Mouse (Mus musculus) kidney, postnatal 0 days (tissue): Measurements from ENCODE around the gene Gm20388. TPM values are rescaled to one million over a fixed set of nuclear protein-coding genes. Genes with fewer than 3 reads are reported as not detected.

Source experiments
- ATAC-seq: fragments of 200-750 bp; cut with Nextera tagmentation; replicated peaks from 2 replicates; pipeline ENCODE4 v1.8.0; 2017; ENCODE audit warnings: low read depth, moderate number of reproducible peaks, moderate TSS enrichment, moderate library complexity; ENCODE audit not compliant: low FRiP score
- DNase-seq: peaks from one replicate; pipeline ENCODE4 v3.0.0-alpha.2; 2016; ENCODE audit warnings: low spot score
- H3K27ac ChIP-seq: fragments of 300-500 bp; sonication (generic); 2 replicates; pipeline ENCODE4 v1.5.1; 2014; ENCODE audit warnings: mild to moderate bottlenecking
- H3K27me3 ChIP-seq: fragments of 300-500 bp; sonication (generic); 2 replicates; pipeline ENCODE4 v1.6.1; 2014; ENCODE audit warnings: low read length, mixed read lengths; ENCODE audit not compliant: insufficient read depth
- H3K36me3 ChIP-seq: fragments of 300-500 bp; sonication (generic); 2 replicates; pipeline ENCODE4 v1.6.1; 2014; ENCODE audit warnings: low read length, mixed read lengths; ENCODE audit not compliant: insufficient read depth
- H3K4me1 ChIP-seq: fragments of 300-500 bp; sonication (generic); replicated peaks from 2 replicates; pipeline ENCODE4 v1.6.1; 2014; ENCODE audit warnings: antibody characterized with exemption, low read length, mixed read lengths; ENCODE audit not compliant: insufficient read depth
- H3K4me2 ChIP-seq: fragments of 300-500 bp; sonication (generic); 2 replicates; pipeline ENCODE4 v1.6.1; 2014; ENCODE audit warnings: mild to moderate bottlenecking, low read length, moderate library complexity, mixed read lengths
- H3K4me3 ChIP-seq: fragments of 300-500 bp; sonication (generic); replicated peaks from 2 replicates; pipeline ENCODE4 v1.5.1; 2014; ENCODE audit warnings: low read depth, low read length
- H3K9ac ChIP-seq: fragments of 300-500 bp; sonication (generic); 2 replicates; pipeline ENCODE4 v1.6.1; 2014; ENCODE audit warnings: low read depth, low read length
- H3K9me3 ChIP-seq: fragments of 300-500 bp; sonication (generic); replicated peaks from 2 replicates; pipeline ENCODE4 v1.6.1; 2016; ENCODE audit warnings: low read length, inconsistent platforms, mixed read lengths
- CTCF ChIP-seq: IDR thresholded peaks from 2 replicates; pipeline ENCODE4 v1.5.1; 2016; ENCODE audit warnings: antibody characterized with exemption, low read depth, mild to moderate bottlenecking, moderate library complexity
- WGBS: fragments of 180-500 bp; shearing (Covaris S2); extraction: QIAGEN DNeasy Blood & Tissue Kit; methylation state at CpG from one replicate; pipeline ENCODE4 v1.1.7; 2014; 5-methylcytosine and 5-hydroxymethylcytosine counted together
- polyA plus RNA-seq: library from polyadenylated mRNA; unstranded; fragments of >200 nt; fragmentation: Nextera tagmentation; extraction: Ambion mirVana; gene quantifications from 2 replicates; pipeline ENCODE4 v1.2.1, GENCODE M21; 2015

The Gm20388 gene
- polyA plus RNA-seq, 1 experiment from 2014 or later, result not detected

DNA sequence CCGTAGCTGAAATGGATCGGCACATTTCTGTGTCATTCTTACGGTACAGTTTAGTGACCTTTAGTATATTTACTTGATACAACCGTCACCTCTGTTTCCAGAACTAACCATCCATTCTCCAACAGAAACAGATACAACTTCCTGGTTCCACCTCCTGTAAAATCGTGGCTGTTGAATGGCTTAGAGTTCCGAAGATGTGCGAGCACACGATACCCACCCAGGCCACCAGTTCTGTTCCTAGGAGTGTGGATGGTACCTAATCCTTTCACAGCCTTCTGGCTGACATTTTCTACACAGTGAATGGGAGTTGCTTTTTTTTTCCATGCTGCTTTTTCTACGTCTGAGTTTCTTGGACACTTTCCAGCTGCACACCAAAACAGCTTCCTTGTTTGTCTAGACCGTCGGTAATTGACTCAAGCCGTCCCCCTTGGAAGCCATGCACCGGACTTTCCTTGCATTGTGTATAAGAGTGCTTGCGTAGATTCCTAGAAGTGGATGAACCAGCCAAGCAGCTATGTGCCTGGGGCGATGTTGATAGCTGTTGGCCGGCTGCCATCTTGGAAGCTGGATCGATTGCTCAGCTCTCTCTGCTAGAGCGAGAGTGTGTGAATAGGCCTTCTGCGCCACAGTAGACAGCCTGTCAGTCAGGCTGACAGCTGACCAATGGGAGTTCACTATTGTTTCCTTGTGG lies 2533.6 kb downstream of the Gm20388 start:
- no peak for TF ChIP-seq CTCF

DNA sequence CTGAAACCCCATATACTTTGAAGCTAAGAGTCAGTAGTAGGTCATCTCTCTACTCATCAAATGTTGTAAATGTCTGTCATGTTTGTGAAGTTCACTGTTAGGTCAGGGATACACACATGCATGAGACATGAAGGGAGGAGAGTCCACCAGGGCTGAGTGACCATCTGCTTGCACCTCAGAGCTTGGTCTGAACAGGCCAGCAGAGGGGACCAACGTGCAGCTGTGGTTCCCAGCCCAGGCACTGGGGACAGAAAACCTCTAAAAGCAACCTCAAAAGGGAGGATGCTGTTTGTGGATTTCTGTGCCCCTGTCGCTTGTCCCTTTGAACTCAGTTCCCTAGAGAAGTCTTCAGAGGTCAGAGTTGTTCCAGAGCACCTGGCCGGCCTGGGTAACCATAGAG lies 2534.6 kb downstream of the Gm20388 start:
- peak; percentile 52 for TF ChIP-seq CTCF
- 48% methylated on average over 3 of the region's 3 CpGs for WGBS
- H3K9ac ChIP-seq, result no peak overlapping the region
- H3K4me2 ChIP-seq, result peak overlapping the region; percentile 96; the same call in 1 of the 2 replicates
- no peaks in the 10 kb centered on the region for H3K27me3 ChIP-seq
- no peaks in the 10 kb centered on the region for H3K9me3 ChIP-seq
- H3K4me3 ChIP-seq, result no peak overlapping the region
- no peaks in the 10 kb centered on the region for H3K36me3 ChIP-seq
- H3K4me1 ChIP-seq, result 0 out of 2 replicates have a peak, but pooled peaks cover 7% of the 10 kb centered on the region
- ATAC-seq, result no peak
- no peak overlapping the region for H3K27ac ChIP-seq
- DNase-seq, result no peak

More for the DNA sequence above, 2533.6 kb downstream of the Gm20388 start:
- Histone ChIP-seq H3K4me1 (0 out of 2 replicates have a peak, but pooled peaks cover 7% of the 10 kb centered on the region), H3K9ac (peak overlapping the region; percentile 60), H3K4me2 (peak overlapping the region; percentile 96), H3K4me3 (peak overlapping the region; percentile 53), H3K27ac (peak overlapping the region; percentile 92), H3K36me3 (no peaks in the 10 kb centered on the region), H3K9me3 (no peaks in the 10 kb centered on the region), H3K27me3 (no peaks in the 10 kb centered on the region)
- DNase-seq (peak; percentile 76), ATAC-seq (no peak; the same call in 1 of the 2 replicates)
- 6% methylated on average over 19 of the region's 19 CpGs for WGBS

DNA sequence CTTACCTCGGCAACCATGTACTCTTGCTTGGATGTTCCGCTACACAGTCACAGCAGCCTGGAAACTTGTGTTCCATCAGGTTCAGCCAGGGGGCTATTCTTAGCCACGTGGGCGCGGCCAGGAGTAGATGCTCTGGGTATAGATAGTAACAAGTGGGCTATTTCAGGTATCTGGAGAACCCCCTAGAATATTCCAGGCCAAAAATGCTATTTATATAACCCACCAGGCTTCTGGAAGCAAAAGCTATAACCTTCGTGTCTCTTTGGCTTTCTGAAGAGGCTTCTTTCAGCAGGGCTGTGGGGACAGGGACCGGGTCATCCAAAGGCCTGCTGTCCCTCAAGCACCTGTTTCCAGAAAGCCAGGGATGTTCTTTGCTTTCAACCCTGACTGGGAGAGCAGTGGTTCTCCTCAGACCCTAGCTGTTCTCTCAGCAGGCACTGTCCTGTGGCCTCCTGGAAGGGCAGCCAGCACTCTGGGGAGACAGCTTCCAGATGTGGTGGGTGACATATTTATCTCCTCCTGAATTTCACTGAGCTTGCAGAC lies 2540.6 kb downstream of the Gm20388 start:
- Histone ChIP-seq H3K4me2 (no peak overlapping the region), H3K27ac (no peak overlapping the region), H3K4me1 (no peaks in the 10 kb centered on the region), H3K4me3 (no peak overlapping the region), H3K27me3 (no peaks in the 10 kb centered on the region), H3K9me3 (no peaks in the 10 kb centered on the region), H3K9ac (no peak overlapping the region), H3K36me3 (no peaks in the 10 kb centered on the region)
- WGBS, result 72% methylated on average over 7 of the region's 7 CpGs
- ATAC-seq, result no peak
- no peak for TF ChIP-seq CTCF
- DNase-seq, result no peak

DNA sequence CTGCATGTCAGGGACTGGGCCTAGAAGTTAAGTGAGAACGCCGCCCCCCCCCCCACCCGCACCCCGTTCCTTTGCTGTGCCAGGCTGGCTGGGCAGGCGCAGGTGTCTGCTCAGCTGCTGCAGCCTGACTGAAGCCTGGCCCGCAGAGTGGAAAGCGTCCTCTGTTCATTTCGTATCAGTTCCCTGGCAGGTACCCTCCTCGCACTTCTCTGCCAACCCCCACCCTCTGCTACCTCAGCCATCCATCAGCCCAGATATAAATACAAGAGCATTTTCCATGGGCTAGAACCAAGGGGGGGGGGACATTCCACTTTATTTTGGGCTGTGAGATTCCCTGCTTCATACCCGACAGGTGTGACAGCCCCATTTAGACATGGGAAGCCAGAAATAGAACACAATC lies 2541.5 kb downstream of the Gm20388 start:
- 90% methylated on average over 6 of the region's 10 CpGs for WGBS
- H3K36me3 ChIP-seq, result no peaks in the 10 kb centered on the region
- no peaks in the 10 kb centered on the region for H3K4me1 ChIP-seq
- ATAC-seq, result no peak
- H3K9me3 ChIP-seq, result no peaks in the 10 kb centered on the region
- TF ChIP-seq CTCF, result no peak
- H3K9ac ChIP-seq, result no peak overlapping the region
- H3K27me3 ChIP-seq, result 0 out of 2 replicates have a peak, but pooled peaks cover 2% of the 10 kb centered on the region
- H3K4me2 ChIP-seq, result no peak overlapping the region
- DNase-seq, result no peak
- H3K4me3 ChIP-seq, result no peak overlapping the region
- no peak overlapping the region for H3K27ac ChIP-seq

DNA sequence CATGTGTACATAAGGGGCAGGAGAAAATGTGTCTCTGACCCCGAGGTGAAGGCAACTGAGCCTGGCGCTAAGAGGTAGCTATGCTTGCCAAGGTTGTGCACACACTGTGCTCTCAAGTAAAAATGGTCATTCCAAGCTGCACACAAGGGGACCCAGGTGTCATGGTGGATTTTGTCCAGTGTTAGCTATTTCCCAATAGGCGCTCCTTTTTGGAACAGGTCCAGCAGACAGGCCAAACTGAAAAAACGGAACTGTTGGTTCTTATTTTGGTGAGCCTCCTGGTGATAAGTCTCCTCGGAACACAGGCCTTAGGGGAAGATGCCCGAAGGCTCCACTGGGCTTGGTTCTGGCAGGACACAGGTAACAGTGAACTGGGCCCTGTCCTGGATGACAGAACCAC lies 2543.8 kb downstream of the Gm20388 start:
- Histone ChIP-seq H3K9ac (no peak overlapping the region), H3K9me3 (no peaks in the 10 kb centered on the region), H3K4me2 (no peak overlapping the region), H3K27me3 (0 out of 2 replicates have a peak, but pooled peaks cover 5% of the 10 kb centered on the region), H3K36me3 (no peaks in the 10 kb centered on the region), H3K4me1 (no peaks in the 10 kb centered on the region), H3K4me3 (no peak overlapping the region), H3K27ac (no peak overlapping the region)
- WGBS, result 82% methylated on average over 6 of the region's 6 CpGs
- ATAC-seq, result no peak
- no peak for DNase-seq
- TF ChIP-seq CTCF, result no peak

DNA sequence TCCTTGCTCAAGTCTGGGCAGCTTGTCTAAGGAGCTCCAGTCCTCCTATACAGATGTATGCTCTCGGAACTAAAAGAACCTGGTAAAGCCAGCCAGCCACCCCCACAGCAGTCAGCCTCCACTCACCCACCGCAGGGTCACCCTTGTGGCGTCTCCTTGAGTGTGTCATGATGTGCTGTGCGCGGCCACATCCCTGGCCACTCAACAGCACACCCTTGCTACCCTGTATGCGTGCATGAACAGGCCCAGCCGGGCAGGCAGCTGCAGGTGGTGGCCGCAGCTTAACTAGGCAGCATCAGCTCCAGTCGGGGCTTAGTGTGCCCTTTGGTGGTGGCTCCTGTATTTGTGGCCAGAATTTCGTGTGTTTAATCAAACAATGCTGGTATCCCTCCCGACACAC lies 2546.5 kb downstream of the Gm20388 start:
- ATAC-seq (no peak), DNase-seq (no peak)
- Histone ChIP-seq H3K4me1 (peaks cover 13% of the 10 kb centered on the region; the same call in 1 of the 2 replicates), H3K9ac (no peak overlapping the region), H3K4me2 (no peak overlapping the region), H3K9me3 (no peaks in the 10 kb centered on the region), H3K36me3 (no peaks in the 10 kb centered on the region), H3K4me3 (no peak overlapping the region), H3K27me3 (peaks cover 16% of the 10 kb centered on the region), H3K27ac (no peak overlapping the region)
- no peak for TF ChIP-seq CTCF
- WGBS, result 68% methylated on average over 11 of the region's 11 CpGs
